Mouse (Mus musculus) NIH3T3 (cell line): ENCODE measurements around the gene 6430531B16Rik.
A peak's percentile ranks its signal among the peaks of the same experiment; 100 is the strongest.

ENCODE experiments used
- DNase-seq: peaks from one replicate; pipeline ENCODE4 v3.0.0-alpha.2; 2012; ENCODE audit warnings: low read depth

6430531B16Rik gene

DNA sequence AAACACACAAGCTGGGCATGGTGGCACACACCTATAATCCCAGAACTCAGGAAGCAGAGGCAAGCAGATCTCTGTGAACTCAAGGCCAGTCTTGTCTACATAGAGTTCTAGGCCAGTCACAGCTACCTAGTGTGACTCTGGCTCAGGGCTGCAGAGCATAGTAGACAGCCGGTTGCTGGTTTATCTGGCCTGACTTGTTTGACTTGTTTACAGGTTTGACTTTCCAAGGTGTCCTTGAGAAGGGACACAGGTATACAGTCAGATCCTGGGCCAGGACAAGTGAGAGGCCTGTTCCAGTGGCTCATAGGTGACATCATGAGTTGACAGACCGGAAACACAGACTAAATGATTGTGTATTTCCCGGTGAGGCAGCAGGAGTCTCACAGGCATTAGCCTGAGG lies 41.4 kb downstream of the 6430531B16Rik start:
- DNase-seq: no peak

GRCm38 (mm10) chr7:139936705-139937104 lies 41.9 kb downstream of the 6430531B16Rik start:
- DNase-seq: no peak

GRCm38 (mm10) chr7:139930732-139931131 lies 47.8 kb downstream of the 6430531B16Rik start:
- peak; percentile 53 for DNase-seq
